Mouse (Mus musculus) heart, postnatal 0 days (tissue): ENCODE measurements around the gene Ifna2.

Source experiments
- CTCF ChIP-seq: IDR thresholded peaks from 2 replicates; pipeline ENCODE4 v1.5.1; 2016; ENCODE audit warnings: antibody characterized with exemption, control low read depth, low read depth
- EP300 ChIP-seq: IDR thresholded peaks from 2 replicates; pipeline ENCODE4 v1.6.1; 2016; ENCODE audit warnings: antibody characterized with exemption, low read depth

GRCm38 (mm10) chr4:88697753-88698152 is 14.0 kb upstream of the Ifna2 start:
- TF ChIP-seq CTCF (no peak), EP300 (no peak)
